Mouse (Mus musculus): Measurements from ENCODE around the gene Wdhd1. TPM values are rescaled to one million over a fixed set of nuclear protein-coding genes. Genes with fewer than 3 reads are reported as not detected.

Wdhd1 gene
- polyA plus RNA-seq, 1 experiment from 2014 or later: 25.8 TPM

- WGBS (ENCODE audit: insufficient replicate concordance): 79% methylated on average over 11 of the region's 11 CpGs
- ATAC-seq (replicated peaks; ENCODE audit: insufficient number of reproducible peaks, low FRiP score, low TSS enrichment): no peak
- Histone ChIP-seq H3K9ac (ENCODE audit: low read depth, low read length) (no peak overlapping the region), H3K27ac (ENCODE audit: low read depth, low read length) (no peak overlapping the region), H3K4me1 (ENCODE audit: control insufficient read depth, insufficient read depth, low read length) (no peaks in the 10 kb centered on the region), H3K36me3 (ENCODE audit: control insufficient read depth, insufficient read depth, low read length) (no peaks in the 10 kb centered on the region), H3K4me3 (ENCODE audit: low read depth, low read length) (no peak overlapping the region), H3K9me3 (replicated peaks; ENCODE audit: control insufficient read depth, low read length) (no peaks in the 10 kb centered on the region), H3K27me3 (ENCODE audit: control insufficient read depth, insufficient read depth, low read length) (no peaks in the 10 kb centered on the region), H3K4me2 (no peak overlapping the region)
These were observed 55.1 kb downstream of the Wdhd1 start for GRCm38 (mm10) chr14:47221567-47221966.

GRCm38 (mm10) chr14:47220231-47221025 is 56.2 kb downstream of the Wdhd1 start:
- no peak overlapping the region for H3K4me3 ChIP-seq (ENCODE audit: low read depth, low read length)
- H3K4me2 ChIP-seq: no peak overlapping the region
- no peaks in the 10 kb centered on the region for H3K36me3 ChIP-seq (ENCODE audit: control insufficient read depth, insufficient read depth, low read length)
- no peaks in the 10 kb centered on the region for H3K27me3 ChIP-seq (ENCODE audit: control insufficient read depth, insufficient read depth, low read length)
- ATAC-seq (replicated peaks; ENCODE audit: insufficient number of reproducible peaks, low FRiP score, low TSS enrichment): no peak
- no peaks in the 10 kb centered on the region for H3K9me3 ChIP-seq (replicated peaks; ENCODE audit: control insufficient read depth, low read length)
- no peaks in the 10 kb centered on the region for H3K4me1 ChIP-seq (ENCODE audit: control insufficient read depth, insufficient read depth, low read length)
- no peak overlapping the region for H3K9ac ChIP-seq (ENCODE audit: low read depth, low read length)
- H3K27ac ChIP-seq (ENCODE audit: low read depth, low read length): no peak overlapping the region
- 79% methylated on average over 8 of the region's 8 CpGs for WGBS (ENCODE audit: insufficient replicate concordance)

GRCm38 (mm10) chr14:47218766-47219606 is 57.7 kb downstream of the Wdhd1 start:
- H3K27me3 ChIP-seq (ENCODE audit: control insufficient read depth, insufficient read depth, low read length): no peaks in the 10 kb centered on the region
- H3K4me3 ChIP-seq (ENCODE audit: low read depth, low read length): no peak overlapping the region
- no peak overlapping the region for H3K4me2 ChIP-seq
- H3K36me3 ChIP-seq (ENCODE audit: control insufficient read depth, insufficient read depth, low read length): no peaks in the 10 kb centered on the region
- H3K27ac ChIP-seq (ENCODE audit: low read depth, low read length): no peak overlapping the region
- no peaks in the 10 kb centered on the region for H3K9me3 ChIP-seq (replicated peaks; ENCODE audit: control insufficient read depth, low read length)
- no peaks in the 10 kb centered on the region for H3K4me1 ChIP-seq (ENCODE audit: control insufficient read depth, insufficient read depth, low read length)
- WGBS (ENCODE audit: insufficient replicate concordance): 86% methylated on average over 9 of the region's 9 CpGs
- no peak for ATAC-seq (replicated peaks; ENCODE audit: insufficient number of reproducible peaks, low FRiP score, low TSS enrichment)
- H3K9ac ChIP-seq (ENCODE audit: low read depth, low read length): no peak overlapping the region

GRCm38 (mm10) chr14:47216541-47216940 is 60.1 kb downstream of the Wdhd1 start:
- Histone ChIP-seq H3K4me1 (ENCODE audit: control insufficient read depth, insufficient read depth, low read length) (no peaks in the 10 kb centered on the region), H3K9me3 (replicated peaks; ENCODE audit: control insufficient read depth, low read length) (no peaks in the 10 kb centered on the region), H3K9ac (ENCODE audit: low read depth, low read length) (no peak overlapping the region), H3K4me2 (no peak overlapping the region), H3K27ac (ENCODE audit: low read depth, low read length) (no peak overlapping the region), H3K36me3 (ENCODE audit: control insufficient read depth, insufficient read depth, low read length) (no peaks in the 10 kb centered on the region), H3K27me3 (ENCODE audit: control insufficient read depth, insufficient read depth, low read length) (no peaks in the 10 kb centered on the region), H3K4me3 (ENCODE audit: low read depth, low read length) (no peak overlapping the region)
- WGBS (ENCODE audit: insufficient replicate concordance): 84% methylated on average over 2 of the region's 2 CpGs
- ATAC-seq (replicated peaks; ENCODE audit: insufficient number of reproducible peaks, low FRiP score, low TSS enrichment): no peak

- no peaks in the 10 kb centered on the region for H3K4me1 ChIP-seq (ENCODE audit: control insufficient read depth, insufficient read depth, low read length)
- H3K9ac ChIP-seq (ENCODE audit: low read depth, low read length): no peak overlapping the region
- WGBS (ENCODE audit: insufficient replicate concordance): 84% methylated on average over 5 of the region's 5 CpGs
- H3K4me3 ChIP-seq (ENCODE audit: low read depth, low read length): no peak overlapping the region
- H3K36me3 ChIP-seq (ENCODE audit: control insufficient read depth, insufficient read depth, low read length): no peaks in the 10 kb centered on the region
- no peaks in the 10 kb centered on the region for H3K27me3 ChIP-seq (ENCODE audit: control insufficient read depth, insufficient read depth, low read length)
- no peak for ATAC-seq (replicated peaks; ENCODE audit: insufficient number of reproducible peaks, low FRiP score, low TSS enrichment)
- H3K27ac ChIP-seq (ENCODE audit: low read depth, low read length): no peak overlapping the region
- H3K4me2 ChIP-seq: no peak overlapping the region
- no peaks in the 10 kb centered on the region for H3K9me3 ChIP-seq (replicated peaks; ENCODE audit: control insufficient read depth, low read length)
These were observed 62.3 kb downstream of the Wdhd1 start for GRCm38 (mm10) chr14:47214367-47214766.

GRCm38 (mm10) chr14:47213305-47213704 is 63.4 kb downstream of the Wdhd1 start:
- ATAC-seq (replicated peaks; ENCODE audit: insufficient number of reproducible peaks, low FRiP score, low TSS enrichment): no peak
- no peaks in the 10 kb centered on the region for H3K9me3 ChIP-seq (replicated peaks; ENCODE audit: control insufficient read depth, low read length)

GRCm38 (mm10) chr14:47209669-47210164 is 66.9 kb downstream of the Wdhd1 start:
- Histone ChIP-seq H3K4me1 (ENCODE audit: control insufficient read depth, insufficient read depth, low read length) (no peaks in the 10 kb centered on the region), H3K27me3 (ENCODE audit: control insufficient read depth, insufficient read depth, low read length) (no peaks in the 10 kb centered on the region), H3K4me3 (ENCODE audit: low read depth, low read length) (no peak overlapping the region), H3K9me3 (replicated peaks; ENCODE audit: control insufficient read depth, low read length) (no peaks in the 10 kb centered on the region), H3K4me2 (no peak overlapping the region), H3K27ac (ENCODE audit: low read depth, low read length) (no peak overlapping the region), H3K9ac (ENCODE audit: low read depth, low read length) (no peak overlapping the region), H3K36me3 (ENCODE audit: control insufficient read depth, insufficient read depth, low read length) (no peaks in the 10 kb centered on the region)
- 80% methylated on average over 4 of the region's 4 CpGs for WGBS (ENCODE audit: insufficient replicate concordance)
- no peak for ATAC-seq (replicated peaks; ENCODE audit: insufficient number of reproducible peaks, low FRiP score, low TSS enrichment)

More at GRCm38 (mm10) chr14:47213305-47213704, 63.4 kb downstream of the Wdhd1 start:
- Histone ChIP-seq H3K4me3 (ENCODE audit: low read depth, low read length) (no peak overlapping the region), H3K36me3 (ENCODE audit: control insufficient read depth, insufficient read depth, low read length) (no peaks in the 10 kb centered on the region), H3K27me3 (ENCODE audit: control insufficient read depth, insufficient read depth, low read length) (no peaks in the 10 kb centered on the region), H3K4me2 (no peak overlapping the region), H3K27ac (ENCODE audit: low read depth, low read length) (no peak overlapping the region), H3K9ac (ENCODE audit: low read depth, low read length) (no peak overlapping the region), H3K4me1 (ENCODE audit: control insufficient read depth, insufficient read depth, low read length) (no peaks in the 10 kb centered on the region)
- 83% methylated on average over 4 of the region's 4 CpGs for WGBS (ENCODE audit: insufficient replicate concordance)

GRCm38 (mm10) chr14:47208564-47209493 is 67.8 kb downstream of the Wdhd1 start:
- Histone ChIP-seq H3K4me1 (ENCODE audit: control insufficient read depth, insufficient read depth, low read length) (no peaks in the 10 kb centered on the region), H3K27me3 (ENCODE audit: control insufficient read depth, insufficient read depth, low read length) (no peaks in the 10 kb centered on the region), H3K4me2 (no peak overlapping the region), H3K27ac (ENCODE audit: low read depth, low read length) (no peak overlapping the region), H3K9me3 (replicated peaks; ENCODE audit: control insufficient read depth, low read length) (no peaks in the 10 kb centered on the region), H3K36me3 (ENCODE audit: control insufficient read depth, insufficient read depth, low read length) (no peaks in the 10 kb centered on the region), H3K9ac (ENCODE audit: low read depth, low read length) (no peak overlapping the region), H3K4me3 (ENCODE audit: low read depth, low read length) (no peak overlapping the region)
- 83% methylated on average over 12 of the region's 12 CpGs for WGBS (ENCODE audit: insufficient replicate concordance)
- ATAC-seq (replicated peaks; ENCODE audit: insufficient number of reproducible peaks, low FRiP score, low TSS enrichment): no peak

Measured in heart, embryonic 11.5 days (tissue).